Mouse (Mus musculus): ENCODE results near the gene Pde11a.

DNA sequence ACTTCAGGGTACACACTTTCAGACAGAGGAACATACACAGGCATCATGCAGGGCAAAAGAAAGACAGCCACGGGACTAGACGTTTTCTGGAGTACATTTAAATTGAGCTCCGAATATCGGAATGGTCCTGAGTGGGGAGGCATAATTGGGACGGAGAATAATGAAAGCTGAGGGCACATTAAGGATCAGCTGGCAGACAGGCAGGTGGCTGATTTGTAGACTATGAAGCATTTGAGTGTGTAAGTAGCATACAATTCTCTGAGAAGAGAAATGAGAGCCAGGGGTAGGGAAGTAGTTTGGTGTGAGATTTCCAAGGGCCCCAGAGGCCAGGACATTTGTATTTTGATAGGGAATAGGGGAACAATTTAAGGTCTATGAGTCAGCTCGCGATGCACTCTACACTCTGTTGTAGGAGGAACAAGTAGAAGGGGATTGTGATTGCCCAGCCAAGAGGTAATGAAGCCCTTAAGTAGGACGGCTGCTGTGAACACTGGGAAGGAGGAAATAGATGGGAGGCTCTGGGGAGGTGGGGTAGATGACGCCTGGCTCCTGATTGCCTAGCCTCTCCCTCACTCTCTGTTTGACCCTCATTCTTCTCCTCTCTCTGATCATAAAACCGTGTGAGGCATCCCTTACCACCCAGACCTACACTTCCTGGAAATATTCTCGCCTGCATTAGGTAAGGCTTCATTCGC is 208.5 kb downstream of the Pde11a start:
- TF ChIP-seq CTCF (IDR thresholded peaks at IDR 0.05; ENCODE audit: insufficient read depth, low read length) = no peak
- no peak for TF ChIP-seq POLR2A (IDR thresholded peaks at IDR 0.05; ENCODE audit: borderline replicate concordance, extremely low read depth, low read depth, low read length)
